Mouse (Mus musculus) liver, adult 2 months (tissue): ENCODE data around the gene Gm20388. TPM values are rescaled to one million over a fixed set of nuclear protein-coding genes. Genes with fewer than 3 reads are reported as not detected.

Experiments
- DNase-seq: peaks from one replicate; pipeline ENCODE4 v3.0.0-alpha.2; 2011; ENCODE audit warnings: low read depth, low spot score; ENCODE audit errors: extremely low read depth
- H3K27ac ChIP-seq: fragments of 200-500 bp; replicated peaks from 2 replicates; pipeline ENCODE4 v1.5.1; 2012; ENCODE audit warnings: low read depth, mild to moderate bottlenecking, control low read depth, inconsistent platforms, low read length; ENCODE audit not compliant: insufficient read depth
- H3K27me3 ChIP-seq: fragments of 200-500 bp; 2 replicates; pipeline ENCODE4 v1.6.1; 2012; ENCODE audit warnings: mild to moderate bottlenecking, moderate library complexity, low read length, inconsistent platforms; ENCODE audit not compliant: control insufficient read depth, insufficient read depth
- H3K36me3 ChIP-seq: fragments of 200-500 bp; 2 replicates; pipeline ENCODE4 v1.6.1; 2012; ENCODE audit warnings: low read length, inconsistent platforms; ENCODE audit not compliant: control insufficient read depth, insufficient read depth
- H3K4me1 ChIP-seq: fragments of 200-500 bp; 2 replicates; pipeline ENCODE4 v1.6.1; 2011; ENCODE audit warnings: low read length; ENCODE audit not compliant: control insufficient read depth, insufficient read depth
- H3K4me3 ChIP-seq: fragments of 200-500 bp; 2 replicates; pipeline ENCODE4 v1.5.1; 2011; ENCODE audit warnings: low read depth, mild to moderate bottlenecking, control low read depth, low read length, moderate library complexity; ENCODE audit not compliant: insufficient read depth
- H3K79me2 ChIP-seq: fragments of 200-500 bp; 2 replicates; pipeline ENCODE4 v1.6.1; 2012; ENCODE audit warnings: inconsistent platforms, mild to moderate bottlenecking, low read length, moderate library complexity; ENCODE audit not compliant: control insufficient read depth, insufficient read depth
- H3K9ac ChIP-seq: fragments of 200-500 bp; 2 replicates; pipeline ENCODE4 v1.6.1; 2012; ENCODE audit warnings: low read depth, mild to moderate bottlenecking, control low read depth, inconsistent platforms, low read length
- CTCF ChIP-seq: fragments of 200-500 bp; IDR thresholded peaks from 2 replicates; pipeline ENCODE4 v1.5.1; 2011; ENCODE audit warnings: low read depth, low read length, control low read depth
- POLR2A ChIP-seq: fragments of 200-500 bp; IDR thresholded peaks from 2 replicates; pipeline ENCODE4 v1.6.1; 2011; ENCODE audit warnings: low read length, control low read depth; ENCODE audit not compliant: insufficient read depth; ENCODE audit errors: extremely low read depth
- WGBS: fragments of 180-500 bp; shearing (Covaris S2); methylation state at CpG from one replicate; pipeline ENCODE4 v1.1.7; 2018; 5-methylcytosine and 5-hydroxymethylcytosine counted together
- polyA plus RNA-seq: library from polyadenylated mRNA; depleted of rRNA; stranded (reverse); fragments of >200 nt; gene quantifications from 2 replicates; pipeline ENCODE4 v1.2.3, GENCODE M21; 2012
- total RNA-seq: library from RNA; depleted of rRNA; stranded (reverse); fragments of >200 nt; gene quantifications from 2 replicates; pipeline ENCODE4 v1.2.3, GENCODE M21; 2014

The Gm20388 gene
- total and polyA plus RNA-seq, 2 experiments: 6.4 to 19.9 TPM

DNA sequence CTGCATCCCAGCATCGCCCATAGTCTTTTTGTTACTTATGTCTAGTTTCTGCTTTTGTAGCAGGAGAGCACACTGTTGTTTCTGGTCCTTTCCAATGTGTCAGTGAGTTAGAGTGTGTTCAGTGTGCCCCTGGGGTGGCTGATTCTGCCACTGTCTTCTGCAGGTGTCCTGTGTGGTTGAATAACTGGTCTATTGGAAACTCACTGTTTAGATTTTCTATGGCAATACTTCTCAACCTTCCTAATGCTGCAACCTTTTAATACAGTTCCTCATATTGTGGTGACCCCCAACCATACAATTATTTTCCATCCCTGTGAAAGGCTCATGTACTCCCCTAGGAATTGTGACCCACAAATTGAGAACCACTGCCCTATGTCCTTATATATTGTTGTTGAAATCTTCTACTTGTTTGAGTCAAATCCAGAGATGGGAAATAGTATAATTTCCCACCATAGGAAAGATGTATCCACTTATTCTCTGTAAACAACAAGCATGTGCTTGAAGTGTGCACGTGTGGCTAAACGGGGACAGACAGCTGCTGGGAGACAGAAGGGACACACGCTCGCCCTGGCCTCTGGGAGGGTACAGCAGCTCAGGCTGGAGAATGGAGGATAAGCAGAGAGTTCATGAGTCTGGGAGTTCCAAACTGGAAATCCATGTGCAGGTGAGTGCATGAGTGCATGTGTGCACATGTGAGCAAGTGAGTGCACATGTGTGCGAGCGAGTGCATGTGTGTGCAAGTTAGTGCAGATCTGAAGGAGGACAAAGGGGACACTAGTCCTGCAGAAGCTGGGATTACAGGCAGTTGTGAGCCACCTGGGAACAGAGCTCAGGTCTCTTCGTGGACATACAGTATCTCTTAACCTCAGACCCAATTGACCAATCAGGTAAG lies 1931.7 kb downstream of the Gm20388 start:
- H3K79me2 ChIP-seq: no peaks in the 10 kb centered on the region

GRCm38 (mm10) chr8:121843184-121843733 lies 1932.6 kb downstream of the Gm20388 start:
- DNase-seq: no peak
- Histone ChIP-seq H3K27ac (no peak overlapping the region), H3K4me3 (no peak overlapping the region), H3K36me3 (no peaks in the 10 kb centered on the region), H3K79me2 (no peaks in the 10 kb centered on the region), H3K9ac (no peak overlapping the region), H3K4me1 (no peaks in the 10 kb centered on the region), H3K27me3 (no peaks in the 10 kb centered on the region)
- no peak for TF ChIP-seq CTCF
- no peak for TF ChIP-seq POLR2A
- WGBS: 75% methylated on average over 3 of the region's 3 CpGs

More for the DNA sequence above, 1931.7 kb downstream of the Gm20388 start:
- DNase-seq: no peak
- TF ChIP-seq CTCF (no peak), POLR2A (no peak)
- Histone ChIP-seq H3K9ac (no peak overlapping the region), H3K27me3 (no peaks in the 10 kb centered on the region), H3K36me3 (no peaks in the 10 kb centered on the region), H3K27ac (no peak overlapping the region), H3K4me3 (no peak overlapping the region), H3K4me1 (no peaks in the 10 kb centered on the region)
- 93% methylated on average over 8 of the region's 8 CpGs for WGBS

GRCm38 (mm10) chr8:121844765-121845164 lies 1934.1 kb downstream of the Gm20388 start:
- H3K79me2 ChIP-seq: no peaks in the 10 kb centered on the region
- no peaks in the 10 kb centered on the region for H3K27me3 ChIP-seq
- no peak for TF ChIP-seq CTCF
- TF ChIP-seq POLR2A: no peak
- 55% methylated on average over 7 of the region's 7 CpGs for WGBS
- H3K4me3 ChIP-seq: no peak overlapping the region
- H3K27ac ChIP-seq: no peak overlapping the region
- no peak overlapping the region for H3K9ac ChIP-seq
- H3K36me3 ChIP-seq: no peaks in the 10 kb centered on the region
- no peak for DNase-seq
- no peaks in the 10 kb centered on the region for H3K4me1 ChIP-seq

DNA sequence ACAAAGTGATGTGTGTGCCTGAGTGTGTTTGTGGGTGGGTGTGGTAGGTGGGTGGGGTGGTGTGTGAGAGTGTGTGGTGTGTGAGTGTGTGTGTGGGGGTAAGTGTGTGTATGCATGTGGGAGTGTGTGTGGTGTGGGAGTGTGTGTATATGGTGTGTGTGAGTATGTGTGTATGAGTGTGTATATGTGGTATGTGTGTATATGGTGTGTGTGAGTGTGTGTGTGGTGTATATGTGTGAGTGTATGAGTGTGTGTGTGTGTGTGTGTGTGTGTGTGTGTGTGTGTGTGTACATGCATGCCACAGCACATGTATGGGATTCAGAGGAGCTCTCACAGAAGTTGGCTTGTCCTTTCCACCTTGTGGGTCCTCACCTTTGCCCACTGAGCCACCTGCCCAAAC lies 1936.2 kb downstream of the Gm20388 start:
- no peaks in the 10 kb centered on the region for H3K36me3 ChIP-seq
- no peak overlapping the region for H3K27ac ChIP-seq
- H3K79me2 ChIP-seq: no peaks in the 10 kb centered on the region
- H3K9ac ChIP-seq: no peak overlapping the region
- H3K27me3 ChIP-seq: no peaks in the 10 kb centered on the region
- H3K4me3 ChIP-seq: no peak overlapping the region
- TF ChIP-seq POLR2A: no peak
- no peak for TF ChIP-seq CTCF
- H3K4me1 ChIP-seq: peaks cover 3% of the 10 kb centered on the region; the same call in 1 of the 2 replicates
- DNase-seq: no peak

DNA sequence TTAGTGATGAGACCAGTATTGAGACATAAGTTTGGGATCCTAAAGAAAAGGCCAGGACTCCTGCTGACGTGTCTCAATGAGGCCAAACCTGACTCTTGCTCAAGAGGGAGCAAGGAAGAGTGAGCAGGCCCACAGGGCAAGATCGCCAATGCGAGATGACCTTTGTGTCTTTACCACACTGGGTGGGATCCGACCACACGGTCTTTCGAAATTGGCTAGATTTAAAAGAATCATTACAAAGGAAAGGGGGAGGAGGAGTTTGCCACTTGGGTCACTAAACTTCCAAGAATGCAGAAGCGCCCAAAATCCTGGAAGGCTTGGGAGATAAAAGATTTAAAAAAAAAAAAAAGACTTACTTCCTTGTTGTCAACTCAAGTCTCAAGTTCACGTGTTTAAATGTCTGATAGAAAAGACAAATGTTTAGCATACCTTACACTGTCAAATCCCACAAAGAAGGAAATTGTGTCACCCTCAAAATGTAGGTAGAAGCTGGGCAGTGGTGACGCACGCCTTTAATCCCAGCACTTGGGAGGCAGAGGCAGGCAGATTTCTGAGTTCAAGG lies 1936.7 kb downstream of the Gm20388 start:
- TF ChIP-seq POLR2A (no peak), CTCF (no peak)
- H3K36me3 ChIP-seq: no peaks in the 10 kb centered on the region
- H3K79me2 ChIP-seq: no peaks in the 10 kb centered on the region
- no peak overlapping the region for H3K9ac ChIP-seq
- H3K4me1 ChIP-seq: peaks cover 3% of the 10 kb centered on the region; the same call in 1 of the 2 replicates
- H3K27me3 ChIP-seq: no peaks in the 10 kb centered on the region
- H3K4me3 ChIP-seq: no peak overlapping the region
- 43% methylated on average over 10 of the region's 10 CpGs for WGBS
- H3K27ac ChIP-seq: no peak overlapping the region
- DNase-seq: no peak

GRCm38 (mm10) chr8:121847987-121848386 lies 1937.3 kb downstream of the Gm20388 start:
- H3K9ac ChIP-seq: no peak overlapping the region
- no peak for TF ChIP-seq POLR2A
- H3K4me1 ChIP-seq: peaks cover 3% of the 10 kb centered on the region; the same call in 1 of the 2 replicates
- no peak for DNase-seq
- H3K27me3 ChIP-seq: no peaks in the 10 kb centered on the region
- no peak overlapping the region for H3K27ac ChIP-seq
- H3K79me2 ChIP-seq: no peaks in the 10 kb centered on the region
- no peak overlapping the region for H3K4me3 ChIP-seq
- H3K36me3 ChIP-seq: no peaks in the 10 kb centered on the region
- WGBS: 84% methylated on average over 6 of the region's 6 CpGs
